ENCODE assay signal across 14 mouse cellular contexts in genomic region chr11:84281280-84281679, GRCm38 (mm10).
DNase-seq lines count a peak whose midpoint lies in the region; ATAC-seq and TF ChIP-seq lines count a peak whose summit lies in the region.
"Had no signal": no experiment of that assay in that cellular context is flagged by ENCODE, and none has a peak within 500 bp of the region (broad histone marks: within the 10 kb centered on the region; RNA-seq: fewer than 3 reads in every experiment).

No protein-coding gene starts in this region.

- no peaks in the 10 kb centered on the region for H3K4me1 ChIP-seq in intestine, postnatal 0 days (replicated peaks; ENCODE audit: control insufficient read depth, insufficient read depth, low read length)
- H3K4me1 ChIP-seq in intestine, embryonic 15.5 days (replicated peaks): no peaks in the 10 kb centered on the region
- H3K4me1 ChIP-seq in lung, postnatal 0 days (ENCODE audit: insufficient read depth, low read depth, low read length): no peaks in the 10 kb centered on the region
- no peaks in the 10 kb centered on the region for H3K4me1 ChIP-seq in hindbrain, postnatal 0 days (ENCODE audit: insufficient read depth, low read length)
- H3K4me1 ChIP-seq: embryonic facial prominence, embryonic 15.5 days; limb, embryonic 10.5 days had no signal

- no peak overlapping the region for H3K9ac ChIP-seq in intestine, postnatal 0 days (ENCODE audit: low read depth, low read length)
- H3K9ac ChIP-seq in intestine, embryonic 15.5 days: no peak overlapping the region
- no peak overlapping the region for H3K9ac ChIP-seq in lung, postnatal 0 days (replicated peaks; ENCODE audit: low read depth)
- H3K9ac ChIP-seq in hindbrain, postnatal 0 days (replicated peaks; ENCODE audit: low read length): no peak overlapping the region
- H3K9ac ChIP-seq: embryonic facial prominence, embryonic 15.5 days had no signal

- no peaks in the 10 kb centered on the region for H3K27me3 ChIP-seq in intestine, postnatal 0 days (replicated peaks; ENCODE audit: control insufficient read depth, insufficient read depth, low read length)
- no peaks in the 10 kb centered on the region for H3K27me3 ChIP-seq in intestine, embryonic 15.5 days (replicated peaks)
- H3K27me3 ChIP-seq in lung, postnatal 0 days (replicated peaks; ENCODE audit: insufficient read depth, low read length): no peaks in the 10 kb centered on the region
- H3K27me3 ChIP-seq in hindbrain, postnatal 0 days (ENCODE audit: insufficient read depth, low read length): no peaks in the 10 kb centered on the region
- H3K27me3 ChIP-seq: embryonic facial prominence, embryonic 15.5 days had no signal

- DNase-seq in lung, postnatal 0 days (ENCODE audit: low spot score): no peak
- no peak for DNase-seq in lung, postnatal 10 days
- peak; percentile 70 for DNase-seq in hindbrain, postnatal 0 days (ENCODE audit: low spot score)
- DNase-seq in right cerebral cortex, postnatal 10 days (ENCODE audit: low spot score in 2 of 2): peak; percentile 46 to 52
- DNase-seq in heart, adult 8-10 months (ENCODE audit: low spot score): no peak
- DNase-seq: cerebellum, adult 11 months; gastrocnemius, postnatal 36 days; heart, postnatal 4 days; thymus, postnatal 14 days had no signal

- H3K9me3 ChIP-seq in intestine, postnatal 0 days (ENCODE audit: control insufficient read depth): no peaks in the 10 kb centered on the region
- H3K9me3 ChIP-seq in intestine, embryonic 15.5 days: no peaks in the 10 kb centered on the region
- H3K9me3 ChIP-seq in lung, postnatal 0 days (ENCODE audit: low read length): no peaks in the 10 kb centered on the region
- no peaks in the 10 kb centered on the region for H3K9me3 ChIP-seq in hindbrain, postnatal 0 days (ENCODE audit: low read length)
- H3K9me3 ChIP-seq: embryonic facial prominence, embryonic 15.5 days; limb, embryonic 10.5 days had no signal

- no peak overlapping the region for H3K4me3 ChIP-seq in intestine, postnatal 0 days (ENCODE audit: low read depth, low read length)
- H3K4me3 ChIP-seq in intestine, embryonic 15.5 days (replicated peaks): no peak overlapping the region
- H3K4me3 ChIP-seq in lung, postnatal 0 days (ENCODE audit: low read depth, low read length): no peak overlapping the region
- H3K4me3 ChIP-seq in hindbrain, postnatal 0 days (ENCODE audit: low read length): no peak overlapping the region
- H3K4me3 ChIP-seq: embryonic facial prominence, embryonic 15.5 days; limb, embryonic 10.5 days had no signal

- no peak overlapping the region for H3K4me2 ChIP-seq in intestine, postnatal 0 days (replicated peaks; ENCODE audit: low read depth)
- no peak overlapping the region for H3K4me2 ChIP-seq in intestine, embryonic 15.5 days (replicated peaks)
- no peak overlapping the region for H3K4me2 ChIP-seq in lung, postnatal 0 days (replicated peaks; ENCODE audit: low read depth, low read length)
- no peak overlapping the region for H3K4me2 ChIP-seq in hindbrain, postnatal 0 days (ENCODE audit: low read depth, low read length)
- H3K4me2 ChIP-seq: embryonic facial prominence, embryonic 15.5 days had no signal

- WGBS in intestine, postnatal 0 days: 84% methylated on average over 5 of the region's 5 CpGs
- WGBS in intestine, embryonic 15.5 days: 83% methylated on average over 5 of the region's 5 CpGs
- 84% methylated on average over 5 of the region's 5 CpGs for WGBS in lung, postnatal 0 days
- 41% methylated on average over 5 of the region's 5 CpGs for WGBS in hindbrain, postnatal 0 days

- peaks cover 23% of the 10 kb centered on the region for H3K36me3 ChIP-seq in intestine, postnatal 0 days (ENCODE audit: control insufficient read depth, insufficient read depth)
- no peaks in the 10 kb centered on the region; the same call in 1 of the 2 replicates for H3K36me3 ChIP-seq in intestine, embryonic 15.5 days
- H3K36me3 ChIP-seq in lung, postnatal 0 days (ENCODE audit: insufficient read depth, low read length): no peaks in the 10 kb centered on the region
- H3K36me3 ChIP-seq in hindbrain, postnatal 0 days (ENCODE audit: insufficient read depth, low read length): peaks cover 12% of the 10 kb centered on the region; the same call in 1 of the 2 replicates

- no peak for ATAC-seq in intestine, postnatal 0 days
- no peak for ATAC-seq in intestine, embryonic 15.5 days
- ATAC-seq in lung, postnatal 0 days: no peak
- no peak for ATAC-seq in hindbrain, postnatal 0 days
- ATAC-seq: activated CD4-positive, CD25-positive, alpha-beta regulatory T cell, adult 4 months had no signal

- TF ChIP-seq CTCF in intestine, postnatal 0 days (IDR thresholded peaks at IDR 0.05; ENCODE audit: low read depth): peak; percentile 53
- TF ChIP-seq CTCF in lung, postnatal 0 days (IDR thresholded peaks at IDR 0.05): 0 out of 2 replicates have a peak, but pooled peaks have one; percentile 11
- TF ChIP-seq CTCF in hindbrain, postnatal 0 days (IDR thresholded peaks at IDR 0.05; ENCODE audit: low read depth): peak; percentile 73

- H3K27ac ChIP-seq in intestine, postnatal 0 days (ENCODE audit: low read depth, low read length): no peak overlapping the region
- H3K27ac ChIP-seq in intestine, embryonic 15.5 days: no peak overlapping the region
- H3K27ac ChIP-seq in lung, postnatal 0 days (ENCODE audit: low read length): no peak overlapping the region
- H3K27ac ChIP-seq in hindbrain, postnatal 0 days: no peak overlapping the region
- H3K27ac ChIP-seq: embryonic facial prominence, embryonic 15.5 days; limb, embryonic 10.5 days had no signal

- TF ChIP-seq EP300 in lung, postnatal 0 days (IDR thresholded peaks at IDR 0.05): no peak

Comparison
In these comparisons a context has a peak if more than half of its experiments do, and no peak if none do; other contexts are left out.
1. CTCF ChIP-seq: peak in every context shown above with its lines; median percentile 73 in hindbrain, postnatal 0 days; 53 in intestine, postnatal 0 days; 11 in lung, postnatal 0 days.
2. DNase-seq: peak in hindbrain, postnatal 0 days (single experiment) and right cerebral cortex, postnatal 10 days (2 of 2); none in lung, postnatal 0 days (single experiment), lung, postnatal 10 days (single experiment) and heart, adult 8-10 months (single experiment).